Mouse (Mus musculus): ENCODE results near the gene Irf2.

- no peak for TF ChIP-seq POLR2A (IDR thresholded peaks at IDR 0.05; ENCODE audit: control insufficient read depth, low read depth, low read length)
- no peak for TF ChIP-seq CTCF (IDR thresholded peaks at IDR 0.05; ENCODE audit: control insufficient read depth, insufficient read depth, insufficient replicate concordance, low read depth, low read length)
Observed at GRCm38 (mm10) chr8:46881755-46882419, 142.4 kb downstream of the Irf2 start.
